Mouse (Mus musculus): Measurements from ENCODE around the gene Prkcz. TPM values are rescaled to one million over a fixed set of nuclear protein-coding genes. Genes with fewer than 3 reads are reported as not detected.

Prkcz gene
- polyA plus RNA-seq, 1 experiment from 2014 or later: 1.9 TPM

DNA sequence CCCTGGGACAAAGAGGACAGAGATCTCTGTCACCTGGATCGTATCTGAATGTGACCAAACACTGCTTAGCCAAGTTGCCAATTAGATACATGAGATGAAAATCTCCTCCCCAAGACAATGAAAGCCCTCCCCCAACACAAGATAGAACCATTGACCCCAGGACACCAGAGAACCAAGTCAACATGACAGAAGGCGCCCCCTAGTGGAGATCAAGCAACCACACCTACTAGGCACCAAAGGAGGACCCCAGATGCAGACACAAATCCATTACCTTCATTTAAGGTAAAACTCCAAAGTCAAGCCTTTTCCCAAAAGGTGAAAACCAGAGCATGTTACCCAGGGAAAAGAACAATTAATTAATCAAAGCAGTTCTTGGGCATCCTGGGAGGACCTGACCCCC is 3.6 kb downstream of the Prkcz start:
- H3K4me3 ChIP-seq (replicated peaks): no peak overlapping the region
- no peak for ATAC-seq (ENCODE audit: low read depth)
- peaks cover 43% of the 10 kb centered on the region for H3K27me3 ChIP-seq
- no peaks in the 10 kb centered on the region for H3K36me3 ChIP-seq
- WGBS (ENCODE audit: insufficient replicate concordance): 35% methylated on average over 2 of the region's 2 CpGs
- DNase-seq: no peak
- H3K27ac ChIP-seq: no peak overlapping the region
- H3K4me2 ChIP-seq: no peak overlapping the region
- H3K9ac ChIP-seq: no peak overlapping the region
- peaks cover 3% of the 10 kb centered on the region; the same call in 1 of the 2 replicates for H3K4me1 ChIP-seq (replicated peaks)
- no peaks in the 10 kb centered on the region for H3K9me3 ChIP-seq (replicated peaks)

DNA sequence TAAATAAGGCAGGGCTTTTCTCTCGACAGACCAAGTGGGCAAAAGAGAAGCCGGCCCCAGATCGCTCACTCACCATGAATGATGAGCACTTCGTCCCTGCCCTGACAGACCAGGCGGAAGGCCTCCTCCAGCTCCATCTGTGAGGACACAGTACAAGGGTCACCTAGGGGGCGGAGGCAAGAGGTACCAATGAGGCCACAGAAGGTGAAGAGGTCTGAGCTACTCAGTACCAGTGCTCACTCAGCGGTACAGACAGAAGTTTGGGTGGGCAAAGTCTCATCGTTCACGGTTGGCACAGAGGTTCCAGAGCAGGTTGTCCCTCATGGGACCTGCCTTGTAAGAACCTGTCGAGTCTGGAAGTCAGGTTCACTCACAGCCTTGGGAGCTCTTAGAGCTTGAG is 4.8 kb downstream of the Prkcz start:
- peaks cover 3% of the 10 kb centered on the region; the same call in 1 of the 2 replicates for H3K4me1 ChIP-seq (replicated peaks)
- no peaks in the 10 kb centered on the region for H3K36me3 ChIP-seq
- no peak overlapping the region for H3K9ac ChIP-seq
- 72% methylated on average over 10 of the region's 10 CpGs for WGBS (ENCODE audit: insufficient replicate concordance)
- no peaks in the 10 kb centered on the region for H3K9me3 ChIP-seq (replicated peaks)
- no peak overlapping the region for H3K4me2 ChIP-seq
- H3K4me3 ChIP-seq (replicated peaks): no peak overlapping the region
- no peak for ATAC-seq (ENCODE audit: low read depth)
- H3K27me3 ChIP-seq: peaks cover 31% of the 10 kb centered on the region
- no peak overlapping the region for H3K27ac ChIP-seq
- no peak for DNase-seq

DNA sequence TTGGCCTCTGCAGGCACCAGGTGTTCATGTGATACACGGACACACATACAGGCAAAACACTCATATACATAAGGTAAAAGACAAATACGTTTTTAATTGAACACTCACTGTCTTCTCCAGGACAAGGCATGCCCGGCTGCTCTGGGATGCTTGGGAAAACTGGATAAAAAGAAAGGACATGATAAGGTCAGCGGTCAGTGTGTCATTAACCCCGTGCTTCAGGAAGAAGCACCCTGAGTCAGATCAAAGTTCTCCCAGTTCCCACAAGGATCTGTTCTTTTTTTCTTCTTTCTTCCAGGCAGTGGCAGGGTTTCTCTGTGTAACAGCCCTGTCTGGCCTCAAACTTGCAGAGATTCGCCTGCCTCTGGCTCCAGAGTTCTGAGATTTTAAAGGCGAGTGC is 6.6 kb downstream of the Prkcz start:
- no peak overlapping the region for H3K9ac ChIP-seq
- no peaks in the 10 kb centered on the region for H3K36me3 ChIP-seq
- no peak overlapping the region for H3K4me3 ChIP-seq (replicated peaks)
- 51% methylated on average over 7 of the region's 7 CpGs for WGBS (ENCODE audit: insufficient replicate concordance)
- H3K27me3 ChIP-seq: peaks cover 13% of the 10 kb centered on the region
- H3K9me3 ChIP-seq (replicated peaks): no peaks in the 10 kb centered on the region
- no peak for ATAC-seq (ENCODE audit: low read depth)
- H3K4me1 ChIP-seq (replicated peaks): no peaks in the 10 kb centered on the region
- H3K4me2 ChIP-seq: no peak overlapping the region
- DNase-seq: no peak
- no peak overlapping the region for H3K27ac ChIP-seq

DNA sequence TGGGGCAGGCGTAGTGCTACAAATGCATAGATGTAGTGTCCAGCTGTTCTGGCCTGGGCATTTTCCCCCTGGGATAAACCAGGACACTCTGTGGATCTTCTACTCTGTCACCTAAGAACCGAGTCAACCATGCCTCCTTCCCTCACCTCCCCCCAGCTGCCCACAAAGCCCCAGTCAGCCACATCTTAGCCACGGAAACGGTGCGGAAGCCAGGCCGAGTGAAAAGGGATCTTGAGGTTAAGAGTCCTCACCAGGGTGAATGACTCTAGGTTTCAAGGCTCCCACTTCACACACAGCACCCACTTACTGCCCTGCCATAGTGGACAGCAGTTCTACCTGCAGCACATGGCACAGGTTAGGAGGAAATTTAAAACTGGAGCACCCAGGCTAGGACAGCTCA is 7.1 kb downstream of the Prkcz start:
- H3K4me2 ChIP-seq: no peak overlapping the region
- no peaks in the 10 kb centered on the region for H3K36me3 ChIP-seq
- H3K4me3 ChIP-seq (replicated peaks): no peak overlapping the region
- no peak overlapping the region for H3K27ac ChIP-seq
- DNase-seq (no peak), ATAC-seq (ENCODE audit: low read depth) (no peak)
- H3K9ac ChIP-seq: no peak overlapping the region
- peaks cover 8% of the 10 kb centered on the region for H3K27me3 ChIP-seq
- no peaks in the 10 kb centered on the region for H3K4me1 ChIP-seq (replicated peaks)
- no peaks in the 10 kb centered on the region for H3K9me3 ChIP-seq (replicated peaks)
- WGBS (ENCODE audit: insufficient replicate concordance): 41% methylated on average over 6 of the region's 6 CpGs

DNA sequence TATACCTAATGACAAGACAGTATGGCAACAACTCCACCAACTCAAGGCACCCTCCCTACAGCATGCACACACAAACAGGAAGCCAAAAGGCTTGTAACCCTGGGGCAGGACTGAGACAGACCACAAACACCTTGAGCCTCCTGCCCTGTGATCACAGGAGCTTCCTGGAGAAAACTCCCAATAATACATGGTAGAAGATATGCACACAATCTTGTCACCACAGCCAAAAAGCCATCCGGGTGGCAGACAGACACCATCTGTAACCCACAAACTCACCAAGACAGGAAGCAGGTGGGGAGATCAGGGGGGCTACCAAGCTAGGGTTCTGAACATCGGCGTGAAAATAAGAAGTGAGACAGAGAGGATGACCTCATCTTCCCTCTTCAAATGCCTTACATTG is 8.6 kb downstream of the Prkcz start:
- 26% methylated on average over 3 of the region's 3 CpGs for WGBS (ENCODE audit: insufficient replicate concordance)
- Histone ChIP-seq H3K27ac (no peak overlapping the region), H3K36me3 (no peaks in the 10 kb centered on the region), H3K27me3 (no peaks in the 10 kb centered on the region; the same call in 1 of the 2 replicates), H3K4me3 (replicated peaks) (no peak overlapping the region), H3K4me2 (no peak overlapping the region), H3K9ac (no peak overlapping the region), H3K4me1 (replicated peaks) (no peaks in the 10 kb centered on the region), H3K9me3 (replicated peaks) (no peaks in the 10 kb centered on the region)
- DNase-seq: no peak
- no peak for ATAC-seq (ENCODE audit: low read depth)

DNA sequence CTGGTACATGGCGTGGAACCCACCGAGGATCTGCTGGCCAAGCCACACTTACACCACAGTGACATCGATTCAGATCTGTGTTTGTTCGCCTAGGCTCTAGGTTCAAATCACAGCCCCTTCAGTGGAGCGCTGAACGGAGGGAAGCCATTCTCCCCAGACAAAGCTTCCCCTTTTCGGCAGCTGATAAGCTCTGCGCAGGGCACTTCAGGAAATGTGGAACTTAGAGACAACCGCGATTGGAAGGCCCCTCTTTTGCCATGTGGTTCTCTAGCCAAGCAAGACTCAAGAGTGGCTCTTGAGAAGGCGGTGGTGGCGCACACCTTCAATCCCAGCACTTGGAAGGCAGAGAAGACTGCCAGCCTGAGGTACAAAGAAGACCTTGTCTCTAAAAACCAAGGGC is 14.8 kb downstream of the Prkcz start:
- no peak for DNase-seq
- no peaks in the 10 kb centered on the region for H3K4me1 ChIP-seq (replicated peaks)

DNA sequence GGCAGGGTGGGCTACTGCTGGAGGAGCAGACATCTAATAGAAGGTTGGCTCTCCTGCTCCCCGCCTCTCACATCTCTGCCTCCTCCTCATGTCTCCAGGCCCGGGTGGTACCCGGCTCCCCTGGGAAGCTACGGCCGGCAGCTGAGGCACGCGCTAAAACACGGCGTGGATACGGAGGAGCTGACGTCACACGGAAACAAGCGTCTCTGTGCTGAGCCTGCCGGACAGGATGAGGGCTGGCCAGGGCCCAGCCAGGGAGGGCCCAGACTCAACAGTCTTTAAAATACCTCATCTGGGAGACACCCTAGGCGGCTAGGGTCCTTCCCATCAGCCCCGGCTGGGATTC is 15.6 kb downstream of the Prkcz start:
- no peak for ATAC-seq (ENCODE audit: low read depth)
- Histone ChIP-seq H3K4me2 (peak overlapping the region; percentile 43), H3K36me3 (no peaks in the 10 kb centered on the region), H3K4me1 (replicated peaks) (no peaks in the 10 kb centered on the region), H3K27me3 (peaks cover 49% of the 10 kb centered on the region), H3K9ac (no peak overlapping the region), H3K9me3 (replicated peaks) (no peaks in the 10 kb centered on the region), H3K4me3 (replicated peaks) (peak overlapping the region; percentile 25; the same call in 1 of the 2 replicates), H3K27ac (no peak overlapping the region)
- 6% methylated on average over 16 of the region's 16 CpGs for WGBS (ENCODE audit: insufficient replicate concordance)
- DNase-seq: no peak

More for the DNA sequence above, 14.8 kb downstream of the Prkcz start:
- Histone ChIP-seq H3K9ac (no peak overlapping the region), H3K4me2 (no peak overlapping the region), H3K4me3 (replicated peaks) (no peak overlapping the region), H3K9me3 (replicated peaks) (no peaks in the 10 kb centered on the region), H3K36me3 (no peaks in the 10 kb centered on the region), H3K27me3 (peaks cover 49% of the 10 kb centered on the region), H3K27ac (no peak overlapping the region)
- no peak for ATAC-seq (ENCODE audit: low read depth)
- WGBS (ENCODE audit: insufficient replicate concordance): 19% methylated on average over 12 of the region's 12 CpGs

DNA sequence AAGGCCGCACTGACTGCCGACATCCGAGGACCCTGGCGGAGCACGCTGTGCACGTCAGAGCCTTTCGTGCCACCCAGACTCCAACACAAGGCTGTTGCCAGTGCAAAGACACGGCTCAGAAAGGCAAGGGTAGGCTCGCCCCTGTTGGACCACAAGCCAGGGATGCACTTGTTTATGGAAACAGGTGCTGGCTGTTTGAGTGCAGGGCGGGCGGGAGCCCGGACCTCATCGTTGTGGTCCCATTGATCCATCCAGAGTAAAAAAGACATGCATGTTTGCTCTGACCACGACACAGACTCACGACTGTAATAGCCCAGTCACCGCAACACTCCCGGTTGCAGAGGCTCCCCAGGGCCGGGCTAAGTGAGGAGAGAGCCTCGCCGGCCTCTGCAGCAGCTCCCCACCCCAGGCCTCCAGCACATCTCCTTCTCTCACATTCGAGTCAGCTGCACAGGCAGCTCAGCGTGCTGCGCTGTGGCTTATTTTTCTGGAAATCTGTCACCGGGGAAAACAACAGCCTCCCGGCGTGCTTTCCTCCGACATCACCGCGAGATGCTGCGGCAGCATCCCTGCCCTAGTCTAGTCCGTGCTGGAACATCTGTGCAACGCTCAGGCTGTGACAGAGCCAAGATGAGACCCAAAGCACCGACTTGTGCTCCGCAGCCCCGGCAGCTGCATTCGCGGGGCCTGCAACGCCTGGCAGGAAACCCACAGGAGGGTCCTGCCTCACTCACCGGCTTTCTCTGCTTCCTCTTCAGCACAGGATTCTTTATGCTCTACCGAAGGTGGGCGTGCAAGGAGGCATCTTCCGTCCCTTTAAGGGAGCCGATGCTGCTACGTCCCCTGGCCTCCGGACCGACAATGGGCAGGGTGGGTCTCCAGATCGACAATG is 16.2 kb downstream of the Prkcz start:
- Histone ChIP-seq H3K9ac (no peak overlapping the region), H3K4me3 (replicated peaks) (peak overlapping the region; percentile 25; the same call in 1 of the 2 replicates), H3K4me2 (peak overlapping the region; percentile 43), H3K27me3 (peaks cover 49% of the 10 kb centered on the region), H3K27ac (no peak overlapping the region), H3K36me3 (no peaks in the 10 kb centered on the region), H3K4me1 (replicated peaks) (no peaks in the 10 kb centered on the region), H3K9me3 (replicated peaks) (no peaks in the 10 kb centered on the region)
- 14% methylated on average over 47 of the region's 47 CpGs for WGBS (ENCODE audit: insufficient replicate concordance)
- ATAC-seq (ENCODE audit: low read depth) (no peak), DNase-seq (no peak)

DNA sequence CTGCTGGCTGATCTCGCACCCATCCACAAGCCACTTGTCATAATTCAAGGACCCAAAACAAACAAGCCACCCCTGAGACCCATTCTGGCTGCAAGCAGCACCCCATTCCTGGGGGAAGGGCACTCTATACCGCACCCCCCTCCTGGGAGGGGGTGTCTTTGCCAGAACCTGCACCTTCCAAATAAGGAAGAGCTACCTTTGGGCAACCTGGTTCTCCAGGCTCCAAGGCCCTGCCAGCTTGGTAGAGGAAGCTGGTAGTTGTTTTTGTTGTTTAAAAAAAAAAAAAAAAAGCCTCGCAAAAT is 16.9 kb downstream of the Prkcz start:
- WGBS (ENCODE audit: insufficient replicate concordance): 21% methylated on average over 3 of the region's 3 CpGs
- DNase-seq (no peak), ATAC-seq (ENCODE audit: low read depth) (no peak)
- H3K9ac ChIP-seq: no peak overlapping the region
- no peak overlapping the region for H3K4me3 ChIP-seq (replicated peaks)
- no peaks in the 10 kb centered on the region for H3K36me3 ChIP-seq
- no peak overlapping the region for H3K4me2 ChIP-seq
- no peaks in the 10 kb centered on the region for H3K9me3 ChIP-seq (replicated peaks)
- H3K27ac ChIP-seq: no peak overlapping the region
- no peaks in the 10 kb centered on the region for H3K4me1 ChIP-seq (replicated peaks)
- peaks cover 49% of the 10 kb centered on the region for H3K27me3 ChIP-seq

DNA sequence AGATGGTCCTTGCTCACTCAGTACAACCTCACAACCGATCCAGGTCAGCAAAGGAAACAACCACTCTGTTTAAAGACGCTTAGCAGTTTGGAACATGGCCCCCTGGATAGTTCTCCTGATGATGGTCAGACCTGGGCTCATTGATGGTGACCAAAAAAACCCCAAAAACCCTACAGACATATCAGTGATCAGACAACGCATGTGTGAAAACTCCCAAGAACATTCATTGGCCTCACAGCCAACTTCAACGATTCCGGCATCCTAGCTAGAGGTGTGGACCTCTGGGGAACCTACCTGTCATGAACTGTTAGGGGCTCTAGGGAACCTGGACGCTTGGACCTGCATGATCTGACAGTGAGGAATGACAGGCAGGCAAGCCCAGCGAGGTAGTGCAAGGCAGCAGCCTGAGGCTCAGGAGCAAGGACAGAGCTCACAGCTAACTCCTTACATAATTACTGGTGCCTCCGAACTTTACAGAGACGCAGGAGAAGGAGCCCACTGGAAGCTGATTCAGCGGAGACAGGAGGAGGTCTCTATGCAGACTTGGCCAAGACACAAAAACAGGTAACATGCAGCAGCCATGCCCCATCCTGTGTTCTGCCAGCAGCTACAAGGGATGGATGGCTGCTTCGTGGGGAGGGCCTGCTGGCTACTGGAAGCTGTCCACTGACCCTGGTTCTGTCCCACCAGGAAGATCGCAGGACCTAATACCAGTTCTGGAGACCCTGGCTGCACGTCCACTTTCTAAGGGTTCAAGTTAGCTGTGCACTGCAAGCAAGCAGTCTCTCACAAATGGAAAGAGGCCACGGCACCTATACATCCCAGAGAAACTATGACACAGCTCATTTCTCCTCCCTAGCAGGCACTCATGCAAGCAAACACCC is 17.5 kb downstream of the Prkcz start:
- WGBS (ENCODE audit: insufficient replicate concordance): 57% methylated on average over 14 of the region's 14 CpGs
- H3K27ac ChIP-seq: no peak overlapping the region
- peaks cover 49% of the 10 kb centered on the region for H3K27me3 ChIP-seq
- H3K9me3 ChIP-seq (replicated peaks): no peaks in the 10 kb centered on the region
- no peak overlapping the region for H3K4me3 ChIP-seq (replicated peaks)
- H3K9ac ChIP-seq: no peak overlapping the region
- no peak overlapping the region for H3K4me2 ChIP-seq
- H3K36me3 ChIP-seq: no peaks in the 10 kb centered on the region
- ATAC-seq (ENCODE audit: low read depth) (no peak), DNase-seq (no peak)
- no peaks in the 10 kb centered on the region for H3K4me1 ChIP-seq (replicated peaks)

DNA sequence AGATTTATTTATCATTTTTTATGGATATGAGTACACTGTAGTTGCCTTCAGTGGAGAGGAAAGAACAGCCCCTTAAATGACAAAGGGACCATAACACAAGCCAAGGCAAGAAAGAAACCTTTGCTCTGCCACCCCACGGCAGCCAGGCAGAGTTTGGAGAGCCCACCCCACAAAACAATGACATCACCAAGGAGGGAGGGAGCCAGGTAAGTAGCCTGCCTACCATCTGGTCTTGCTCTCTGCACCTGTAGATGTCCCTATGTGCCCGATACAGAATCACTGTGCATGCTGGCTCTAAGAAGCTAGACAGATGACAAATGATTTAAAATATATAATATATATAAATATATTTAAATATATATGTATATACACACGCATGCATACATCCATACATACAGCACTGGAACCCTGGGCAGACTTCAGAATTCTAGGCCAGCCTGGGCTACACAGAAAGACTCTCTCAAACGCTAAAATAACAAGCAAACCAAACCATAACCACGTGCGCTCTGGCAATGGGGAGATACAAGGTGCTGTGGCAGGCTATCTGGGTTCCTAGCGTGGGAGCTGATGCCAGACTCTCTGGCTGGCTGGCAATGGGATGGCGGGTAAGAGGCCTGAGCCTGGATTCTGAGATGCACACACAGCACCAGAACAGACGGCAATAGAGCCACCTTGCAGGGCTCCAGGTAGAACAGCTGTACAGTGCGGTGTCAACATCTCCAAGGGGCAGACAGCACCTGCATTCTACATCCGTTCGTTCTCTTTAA is 24.7 kb downstream of the Prkcz start:
- Histone ChIP-seq H3K36me3 (no peaks in the 10 kb centered on the region), H3K4me2 (no peak overlapping the region), H3K9ac (no peak overlapping the region), H3K9me3 (replicated peaks) (no peaks in the 10 kb centered on the region), H3K4me1 (replicated peaks) (no peaks in the 10 kb centered on the region), H3K27ac (no peak overlapping the region), H3K4me3 (replicated peaks) (no peak overlapping the region), H3K27me3 (no peaks in the 10 kb centered on the region)
- ATAC-seq (ENCODE audit: low read depth): no peak
- no peak for DNase-seq
- 69% methylated on average over 12 of the region's 12 CpGs for WGBS (ENCODE audit: insufficient replicate concordance)
